Mouse (Mus musculus): ENCODE results near the gene Kif18b. TPM values are rescaled to one million over a fixed set of nuclear protein-coding genes. Genes with fewer than 3 reads are reported as not detected.

Gene Kif18b
- total RNA-seq, 2 experiments from 2014 or later: 0.28 to 0.41 TPM

- intact Hi-C loops (cut with DNase I): no loop called here
Observed at GRCm38 (mm10) chr11:102893015-102893651, 31.8 kb downstream of the Kif18b start.

GRCm38 (mm10) chr11:102890096-102890495 is 34.8 kb downstream of the Kif18b start:
- no peak for DNase-seq (ENCODE audit: low spot score in 2 of 2)
- intact Hi-C loops (cut with DNase I): no loop called here

More at GRCm38 (mm10) chr11:102893015-102893651, 31.8 kb downstream of the Kif18b start:
- DNase-seq (ENCODE audit: low spot score in 2 of 2): peak in 1 of 2 experiments; percentile 44

GRCm38 (mm10) chr11:102888135-102888534 is 36.8 kb downstream of the Kif18b start:
- peak; percentile 56 to 73 for DNase-seq (ENCODE audit: low spot score in 2 of 2)
- intact Hi-C loops (cut with DNase I): no loop called here

- DNase-seq (ENCODE audit: low spot score in 2 of 2): no peak
- intact Hi-C loops (cut with DNase I): no loop called here
Observed at GRCm38 (mm10) chr11:102887433-102887832, 37.5 kb downstream of the Kif18b start.

- intact Hi-C loops (cut with DNase I): no loop called here
- no peak for DNase-seq (ENCODE audit: low spot score in 2 of 2)
Observed at GRCm38 (mm10) chr11:102884616-102885219, 40.2 kb downstream of the Kif18b start, which contains the start of gene Fam187a. Gene Fam187a, plus strand, starts transcription at chr11:102885169.

GRCm38 (mm10) chr11:102881314-102882198 is 43.4 kb downstream of the Kif18b start:
- intact Hi-C loops (cut with DNase I): no loop called here
- peak; percentile 40 to 41 for DNase-seq (ENCODE audit: low spot score in 2 of 2)

- intact Hi-C loops (cut with DNase I): no loop called here
- peak; percentile 96 for DNase-seq (ENCODE audit: low spot score in 2 of 2)
Observed at GRCm38 (mm10) chr11:102880585-102881313, 44.2 kb downstream of the Kif18b start, which contains the start of the genes Eftud2 and Ccdc103. Gene Eftud2, minus strand, starts transcription at chr11:102880985. Gene Ccdc103, plus strand, starts transcription at chr11:102881204.

GRCm38 (mm10) chr11:102879558-102879957 is 45.4 kb downstream of the Kif18b start:
- DNase-seq (ENCODE audit: low spot score in 2 of 2): no peak
- intact Hi-C loops (cut with DNase I): no loop called here

- intact Hi-C loops (cut with DNase I): no loop called here
- peak; percentile 70 to 93 for DNase-seq (ENCODE audit: low spot score in 2 of 2)
Observed at GRCm38 (mm10) chr11:102874801-102875334, 50.1 kb downstream of the Kif18b start.

GRCm38 (mm10) chr11:102864272-102864671 is 60.7 kb downstream of the Kif18b start:
- intact Hi-C loops (cut with DNase I): loop anchor here (1.0 to 5.0 kb wide), 2 partner anchors 90 to 127 kb away; no protein-coding TSS in a partner anchor
- peak; percentile 67 to 72 for DNase-seq (ENCODE audit: low spot score in 2 of 2)

- DNase-seq (ENCODE audit: low spot score in 2 of 2): peak; percentile 44 to 82
- intact Hi-C loops (cut with DNase I): loop anchor here (5.0 kb wide), 1 partner anchor 123 kb away; no protein-coding TSS in a partner anchor
Observed at GRCm38 (mm10) chr11:102859933-102860332, 65.0 kb downstream of the Kif18b start.

GRCm38 (mm10) chr11:102858951-102859350 is 66.0 kb downstream of the Kif18b start:
- intact Hi-C loops (cut with DNase I): no loop called here

GRCm38 (mm10) chr11:102855941-102856340 is 69.0 kb downstream of the Kif18b start:
- intact Hi-C loops (cut with DNase I): no loop called here

More at GRCm38 (mm10) chr11:102858951-102859350, 66.0 kb downstream of the Kif18b start:
- no peak for DNase-seq (ENCODE audit: low spot score in 2 of 2)

More at GRCm38 (mm10) chr11:102855941-102856340, 69.0 kb downstream of the Kif18b start:
- DNase-seq (ENCODE audit: low spot score in 2 of 2): no peak

Other genes starting within 250 kb of the Kif18b start
- gene Ccdc43, start 227.3 kb downstream of the Kif18b start, total RNA-seq (2021): 10 to 100 TPM; 28.2 to 30.3 TPM
- gene Adam11, start 163.7 kb downstream of the Kif18b start, total RNA-seq (2021): 100 to 1,000 TPM; 118 to 139 TPM
- gene Gjc1, start 105.4 kb downstream of the Kif18b start, total RNA-seq (2021): 1 to 10 TPM; 7.3 to 8.0 TPM
- 1 to 10 TPM; 5.1 to 7.2 TPM for gene Higd1b, start 89.3 kb downstream of the Kif18b start, total RNA-seq (2021)
- gene Eftud2, start 44.1 kb downstream of the Kif18b start, total RNA-seq (2021): 100 to 1,000 TPM; 108 to 116 TPM
- 1 to 10 TPM; 1.7 to 2.7 TPM for gene Ccdc103, start 43.9 kb downstream of the Kif18b start, total RNA-seq (2021)
- gene Fam187a, start 40.0 kb downstream of the Kif18b start, total RNA-seq (2021): under 1 TPM in 1 of 2 experiments, not detected in 1; 0.27 TPM
- gene Gfap, start 24.2 kb downstream of the Kif18b start, total RNA-seq (2021): 100 to 1,000 TPM; 118 to 122 TPM
- gene C1ql1, start 21.6 kb upstream of the Kif18b start, total RNA-seq (2021): 10 to 100 TPM; 16.4 to 17.4 TPM
- 100 to 1,000 TPM; 122 to 124 TPM for gene Nmt1, start 103.1 kb upstream of the Kif18b start, total RNA-seq (2021)
- 10 to 100 TPM; 67.7 to 68.1 TPM for gene Dcakd, start 103.2 kb upstream of the Kif18b start, total RNA-seq (2021)
- gene Plcd3, start 176.5 kb upstream of the Kif18b start, total RNA-seq (2021): 10 to 100 TPM; 13.3 to 13.8 TPM
- gene Acbd4, start 176.6 kb upstream of the Kif18b start, total RNA-seq (2021): 10 to 100 TPM; 68.9 to 70.7 TPM
- gene Hexim1, start 191.1 kb upstream of the Kif18b start, total RNA-seq (2021): 10 to 100 TPM; 46.5 to 50.8 TPM
- 10 to 100 TPM; 11.7 to 13.6 TPM for gene Hexim2, start 207.3 kb upstream of the Kif18b start, total RNA-seq (2021)
- gene Fmnl1, start 246.0 kb upstream of the Kif18b start, total RNA-seq (2021): 100 to 1,000 TPM; 146 to 197 TPM

All from left cerebral cortex, postnatal 25 days (tissue).